Mouse (Mus musculus) adrenal gland (tissue): Measurements from ENCODE around the gene Gm7247.
"Not testable (repeated sequence)": the region's sequence is repeated elsewhere in the genome, so short reads cannot be mapped to it uniquely, and the experiment has no call there.

Source experiments
- intact Hi-C: fragments of 180-260 bp; cut with DNase I; formaldehyde crosslinking; loops from one replicate; pipeline ENCODE4 v1.15.1; 2025

Gm7247 gene

DNA sequence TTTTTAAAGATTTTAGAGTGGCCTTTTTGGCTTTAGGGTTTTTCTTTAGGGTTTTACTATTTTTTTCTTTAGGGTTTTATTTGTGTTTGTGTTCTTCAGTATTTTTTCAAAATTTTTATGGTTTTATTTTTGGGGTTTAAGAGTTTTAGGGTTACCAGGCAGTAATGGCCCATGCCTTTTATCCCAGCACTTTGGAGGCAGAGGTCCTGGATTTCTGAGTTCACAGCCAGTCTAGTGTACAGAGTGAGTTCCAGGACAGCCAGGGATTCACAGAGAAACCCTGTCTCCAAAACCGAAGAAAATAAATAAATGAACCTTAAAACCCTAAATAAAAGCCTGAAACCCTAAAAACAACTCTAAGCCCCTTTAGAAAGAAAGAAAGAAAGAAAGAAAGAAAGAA is 124.6 kb downstream of the Gm7247 start:
- intact Hi-C loops = no loop called here

GRCm38 (mm10) chr14:51495781-51496180 is 134.2 kb downstream of the Gm7247 start:
- intact Hi-C loops = no loop called here

- intact Hi-C loops = no loop called here
Measured at GRCm38 (mm10) chr14:51496955-51497354, 135.4 kb downstream of the Gm7247 start.

- intact Hi-C loops = no loop called here
Measured at GRCm38 (mm10) chr14:51497958-51498357, 136.4 kb downstream of the Gm7247 start.

GRCm38 (mm10) chr14:51499707-51500275 is 138.2 kb downstream of the Gm7247 start:
- intact Hi-C loops = no loop called here

DNA sequence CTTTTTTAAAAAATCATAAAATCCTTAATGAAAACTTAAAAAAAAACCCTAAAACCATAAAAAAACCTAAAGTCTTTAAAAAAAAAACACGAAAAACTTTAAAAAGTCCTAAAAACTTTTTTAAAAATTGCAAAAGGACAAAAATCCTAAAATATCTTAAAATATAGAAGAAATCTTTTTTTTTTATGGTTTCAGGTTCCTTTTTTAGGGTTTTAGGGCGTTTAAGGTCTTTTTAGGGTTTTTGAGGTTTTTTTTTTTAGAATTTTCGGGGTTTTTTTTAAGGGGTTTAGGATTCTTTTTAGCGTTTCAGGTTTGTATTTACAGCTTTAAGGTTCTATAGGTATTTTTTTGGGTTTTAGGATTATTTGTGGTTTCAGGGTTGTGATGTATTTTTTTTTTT is 138.9 kb downstream of the Gm7247 start:
- intact Hi-C loops = no loop called here

GRCm38 (mm10) chr14:51507416-51507815 is 145.9 kb downstream of the Gm7247 start:
- intact Hi-C loops = no loop called here

- intact Hi-C loops = no loop called here
Measured at GRCm38 (mm10) chr14:51552490-51552889, 190.9 kb downstream of the Gm7247 start, which contains the start of gene Gm5622. TSS of gene Gm5622 (plus strand) at chr14:51552790.

DNA sequence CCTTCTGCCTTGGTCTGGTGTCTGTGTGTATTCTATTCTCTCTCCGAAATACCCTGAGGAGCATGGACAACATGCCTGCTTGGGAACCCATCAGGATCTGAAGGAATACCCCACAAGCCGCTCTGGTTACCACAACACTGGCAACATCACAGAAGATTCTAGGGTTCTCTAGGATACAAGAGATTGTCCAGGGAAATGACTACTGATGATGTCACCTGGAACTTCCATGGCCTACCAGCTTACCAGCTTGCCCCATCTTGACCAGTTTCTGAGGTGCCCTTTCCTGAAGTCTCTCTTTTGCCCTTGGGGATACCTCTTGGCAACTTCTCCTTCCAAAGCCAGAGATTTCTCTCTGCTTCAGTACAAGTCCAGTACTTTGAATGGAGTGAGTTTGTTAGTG is 212.4 kb downstream of the Gm7247 start, which contains the start of gene Gm17175:
Gene Gm17175 (minus strand): TSS at position 101 of the 400 bp plus-strand sequence.
- intact Hi-C loops = not testable (repeated sequence)

GRCm38 (mm10) chr14:51592039-51592438 is 230.5 kb downstream of the Gm7247 start, which contains the start of gene Gm17174:
TSS of gene Gm17174 (minus strand) at chr14:51592139.
- intact Hi-C loops = not testable (repeated sequence)

DNA sequence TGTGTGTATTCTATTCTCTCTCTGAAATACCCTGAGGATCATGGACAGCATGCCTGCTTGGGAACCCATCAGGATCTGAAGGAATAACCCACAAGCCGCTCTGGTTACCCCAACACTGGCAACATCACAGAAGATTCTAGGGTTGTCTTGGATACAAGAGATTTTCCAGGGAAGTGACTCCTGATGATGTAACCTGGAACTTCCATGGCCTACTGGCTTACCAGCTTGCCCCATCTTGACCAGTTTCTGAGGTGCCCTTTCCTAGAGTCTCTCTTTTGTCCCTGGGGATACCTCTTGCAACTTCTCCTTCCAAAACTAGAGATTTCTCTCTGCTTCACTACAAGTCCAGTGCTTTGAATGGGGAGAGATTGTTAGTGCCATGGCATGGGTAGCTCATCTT is 249.7 kb downstream of the Gm7247 start, which contains the start of gene Gm17078:
Gene Gm17078 (minus strand): TSS at position 101 of the 400 bp plus-strand sequence.
- intact Hi-C loops = no loop called here
